Comparison of ENCODE assay signal across 8 mouse cellular contexts in genomic region chr12:15815576-15816253, GRCm38 (mm10). TPM values are rescaled to one million over a fixed set of nuclear protein-coding genes. Genes with fewer than 3 reads are reported as not detected.
DNase-seq lines count a peak whose midpoint lies in the region; ATAC-seq and TF ChIP-seq lines count a peak whose summit lies in the region.

No protein-coding gene starts in this region.

- H3K9ac ChIP-seq in embryonic facial prominence, embryonic 14.5 days (ENCODE audit: low read depth, low read length) = peak overlapping the region; percentile 90
- peak overlapping the region; percentile 92 for H3K9ac ChIP-seq in heart, embryonic 11.5 days (ENCODE audit: low read depth, low read length)
- peak overlapping the region; percentile 49 for H3K9ac ChIP-seq in liver, embryonic 14.5 days (replicated peaks)
- peak overlapping the region; percentile 83 for H3K9ac ChIP-seq in stomach, embryonic 14.5 days (replicated peaks; ENCODE audit: low read depth, low read length)

- H3K4me2 ChIP-seq in embryonic facial prominence, embryonic 14.5 days (ENCODE audit: low read depth, low read length) = peak overlapping the region; percentile 77
- H3K4me2 ChIP-seq in heart, embryonic 11.5 days = peak overlapping the region; percentile 58
- H3K4me2 ChIP-seq in liver, embryonic 14.5 days (ENCODE audit: low read depth) = peak overlapping the region; percentile 81
- H3K4me2 ChIP-seq in stomach, embryonic 14.5 days (replicated peaks; ENCODE audit: low read depth, low read length) = peak overlapping the region; percentile 79

- H3K27me3 ChIP-seq in embryonic facial prominence, embryonic 14.5 days (replicated peaks; ENCODE audit: control insufficient read depth, insufficient read depth, low read length) = no peaks in the 10 kb centered on the region
- H3K27me3 ChIP-seq in heart, embryonic 11.5 days (ENCODE audit: control insufficient read depth, insufficient read depth, low read length) = no peaks in the 10 kb centered on the region
- H3K27me3 ChIP-seq in liver, embryonic 14.5 days (ENCODE audit: control insufficient read depth, insufficient read depth, low read length) = peaks cover 31% of the 10 kb centered on the region
- H3K27me3 ChIP-seq in stomach, embryonic 14.5 days (ENCODE audit: control insufficient read depth, insufficient read depth, low read length) = no peaks in the 10 kb centered on the region

- DNase-seq in urinary bladder, adult 18-20 months (ENCODE audit: low spot score in 2 of 2) = peak; percentile 43 to 76
- no peak for DNase-seq in urinary bladder, postnatal 10 days (ENCODE audit: low spot score)
- DNase-seq in embryonic facial prominence, embryonic 14.5 days (ENCODE audit: low spot score) = peak; percentile 96
- peak; percentile 79 for DNase-seq in kidney, adult 9 months
- DNase-seq in liver, embryonic 14.5 days (ENCODE audit: low read depth in 3 of 3, low spot score in 3 of 3) = no peak
- peak; percentile 81 for DNase-seq in neural tube, embryonic 10.5 days (ENCODE audit: extremely low spot score, low spot score)

- peak overlapping the region; percentile 70 for H3K4me3 ChIP-seq in embryonic facial prominence, embryonic 14.5 days (ENCODE audit: low read depth, low read length)
- peak overlapping the region; percentile 63 for H3K4me3 ChIP-seq in heart, embryonic 11.5 days (ENCODE audit: low read depth, low read length)
- H3K4me3 ChIP-seq in liver, embryonic 14.5 days (ENCODE audit: insufficient read depth in 1 of 2, low read depth in 2 of 2, low read length in 2 of 2) = peak overlapping the region; percentile 57 to 66
- H3K4me3 ChIP-seq in stomach, embryonic 14.5 days (ENCODE audit: low read depth, low read length) = peak overlapping the region; percentile 80

- peak overlapping the region; percentile 98 for H3K27ac ChIP-seq in embryonic facial prominence, embryonic 14.5 days (replicated peaks; ENCODE audit: low read depth, low read length)
- peak overlapping the region; percentile 97 for H3K27ac ChIP-seq in heart, embryonic 11.5 days (ENCODE audit: low read depth, low read length)
- H3K27ac ChIP-seq in liver, embryonic 14.5 days = no peak overlapping the region
- H3K27ac ChIP-seq in stomach, embryonic 14.5 days (ENCODE audit: low read length) = peak overlapping the region; percentile 93

- ATAC-seq in embryonic facial prominence, embryonic 14.5 days (ENCODE audit: low read depth) = peak; percentile 39
- ATAC-seq in heart, embryonic 11.5 days (replicated peaks; ENCODE audit: insufficient number of reproducible peaks, low FRiP score, low TSS enrichment) = 0 out of 2 replicates have a peak, but pooled peaks have one; percentile 5
- peak; percentile 2; the same call in 1 of the 2 replicates for ATAC-seq in liver, embryonic 14.5 days (ENCODE audit: insufficient read depth)
- peak; percentile 39; the same call in 1 of the 2 replicates for ATAC-seq in stomach, embryonic 14.5 days (ENCODE audit: insufficient number of reproducible peaks, insufficient read depth, low FRiP score, low read depth)

- H3K4me1 ChIP-seq in embryonic facial prominence, embryonic 14.5 days (ENCODE audit: control insufficient read depth, insufficient read depth, low read length) = peaks cover 20% of the 10 kb centered on the region
- peaks cover 22% of the 10 kb centered on the region for H3K4me1 ChIP-seq in heart, embryonic 11.5 days (ENCODE audit: control insufficient read depth, insufficient read depth, low read length)
- H3K4me1 ChIP-seq in liver, embryonic 14.5 days (replicated peaks; ENCODE audit: control insufficient read depth in 2 of 2, insufficient read depth in 2 of 2, low read length in 1 of 2) = peaks cover 0 to 8% of the 10 kb centered on the region in 2 experiments; a peak in 1 of 4 replicates
- H3K4me1 ChIP-seq in stomach, embryonic 14.5 days (ENCODE audit: control insufficient read depth, insufficient read depth, low read length) = peaks cover 15% of the 10 kb centered on the region; the same call in 1 of the 2 replicates

- H3K36me3 ChIP-seq in embryonic facial prominence, embryonic 14.5 days (ENCODE audit: control insufficient read depth, insufficient read depth, low read length) = no peaks in the 10 kb centered on the region
- no peaks in the 10 kb centered on the region for H3K36me3 ChIP-seq in heart, embryonic 11.5 days (ENCODE audit: control insufficient read depth, insufficient read depth, low read length)
- H3K36me3 ChIP-seq in liver, embryonic 14.5 days (replicated peaks; ENCODE audit: control insufficient read depth, insufficient read depth, low read depth) = no peaks in the 10 kb centered on the region
- no peaks in the 10 kb centered on the region for H3K36me3 ChIP-seq in stomach, embryonic 14.5 days (ENCODE audit: control insufficient read depth, insufficient read depth, low read length)

- TF ChIP-seq CTCF in liver, embryonic 14.5 days (IDR thresholded peaks at IDR 0.05; ENCODE audit: low read depth) = no peak

- WGBS in embryonic facial prominence, embryonic 14.5 days = 0% methylated on average over 42 of the region's 49 CpGs
- under 1% methylated on average over 49 of the region's 49 CpGs for whole genome bisulfite sequencing in heart, embryonic 11.5 days (ENCODE audit: insufficient replicate concordance)
- under 1% methylated on average over 49 of the region's 49 CpGs for WGBS in liver, embryonic 14.5 days (ENCODE audit: insufficient replicate concordance)
- WGBS in stomach, embryonic 14.5 days = under 1% methylated on average over 49 of the region's 49 CpGs

- TF ChIP-seq EP300 in liver, embryonic 14.5 days (IDR thresholded peaks at IDR 0.05; ENCODE audit: low read depth) = no peak

- H3K9me3 ChIP-seq in embryonic facial prominence, embryonic 14.5 days (ENCODE audit: control insufficient read depth, low read length) = no peaks in the 10 kb centered on the region
- H3K9me3 ChIP-seq in heart, embryonic 11.5 days (replicated peaks; ENCODE audit: control insufficient read depth, low read length) = no peaks in the 10 kb centered on the region
- H3K9me3 ChIP-seq in liver, embryonic 14.5 days (ENCODE audit: control insufficient read depth, low read length) = no peaks in the 10 kb centered on the region
- no peaks in the 10 kb centered on the region for H3K9me3 ChIP-seq in stomach, embryonic 14.5 days (ENCODE audit: control insufficient read depth, low read depth, low read length)

RNA-seq across cellular contexts. Expression of gene Trib2, which starts 1.0 kb away (rescaled TPM):
- 62.0 and 67.3 TPM in 2 replicates for polyA plus RNA-seq in embryonic facial prominence, embryonic 14.5 days (2014; fragmentation: Nextera tagmentation; extraction: Ambion mirVana)
- polyA plus RNA-seq in heart, embryonic 11.5 days (2014; fragmentation: Nextera tagmentation; extraction: Ambion mirVana) = 45.4 and 53.5 TPM in 2 replicates
- 1.3 and 1.4 TPM in 2 replicates for polyA plus RNA-seq in liver, embryonic 14.5 days (2012; rRNA removed)
- polyA plus RNA-seq in liver, embryonic 14.5 days (2014; fragmentation: Nextera tagmentation; extraction: Ambion mirVana) = 2.1 TPM in 2 replicates
- 22.5 and 25.7 TPM in 2 replicates for polyA plus RNA-seq in stomach, embryonic 14.5 days (2014; fragmentation: Nextera tagmentation; extraction: Ambion mirVana)

Comparison
In these comparisons a context has a peak if more than half of its experiments do, and no peak if none do; other contexts are left out.
1. DNase-seq: peak in urinary bladder, adult 18-20 months (2 of 2), embryonic facial prominence, embryonic 14.5 days (single experiment), kidney, adult 9 months (single experiment) and neural tube, embryonic 10.5 days (single experiment); none in urinary bladder, postnatal 10 days (single experiment) and liver, embryonic 14.5 days (0 of 3).
2. Peak in every context shown above with its lines, with median percentiles within 50 percentile points of each other: ATAC-seq, H3K4me2 ChIP-seq, H3K4me3 ChIP-seq and H3K9ac ChIP-seq.